Mouse (Mus musculus): ENCODE data around the gene Slc13a2. TPM values are rescaled to one million over a fixed set of nuclear protein-coding genes. Genes with fewer than 3 reads are reported as not detected.

Slc13a2 gene
- polyA plus RNA-seq, 1 experiment from 2014 or later, result 0.12 TPM

GRCm38 (mm10) chr11:78377549-78378159 lies 44.4 kb downstream of the Slc13a2 start:
- Histone ChIP-seq H3K4me2 (ENCODE audit: low read length) (no peak overlapping the region), H3K4me1 (replicated peaks; ENCODE audit: control insufficient read depth, insufficient read depth, low read length) (no peaks in the 10 kb centered on the region), H3K27me3 (replicated peaks; ENCODE audit: control insufficient read depth, insufficient read depth, low read length) (no peaks in the 10 kb centered on the region), H3K4me3 (ENCODE audit: low read depth, low read length) (no peak overlapping the region), H3K9ac (ENCODE audit: low read length) (no peak overlapping the region), H3K9me3 (ENCODE audit: control insufficient read depth, low read length) (no peaks in the 10 kb centered on the region), H3K36me3 (ENCODE audit: control insufficient read depth, insufficient read depth, low read length) (no peaks in the 10 kb centered on the region), H3K27ac (ENCODE audit: low read depth) (no peak overlapping the region)
- 25% methylated on average over 12 of the region's 12 CpGs for WGBS
- DNase-seq (ENCODE audit: low spot score) (no peak), ATAC-seq (replicated peaks; ENCODE audit: low FRiP score, low TSS enrichment, low read depth) (peak; percentile 85)

- Histone ChIP-seq H3K4me2 (ENCODE audit: low read length) (no peak overlapping the region), H3K4me1 (replicated peaks; ENCODE audit: control insufficient read depth, insufficient read depth, low read length) (no peaks in the 10 kb centered on the region), H3K9me3 (ENCODE audit: control insufficient read depth, low read length) (no peaks in the 10 kb centered on the region), H3K4me3 (ENCODE audit: low read depth, low read length) (no peak overlapping the region), H3K36me3 (ENCODE audit: control insufficient read depth, insufficient read depth, low read length) (no peaks in the 10 kb centered on the region), H3K27me3 (replicated peaks; ENCODE audit: control insufficient read depth, insufficient read depth, low read length) (no peaks in the 10 kb centered on the region), H3K9ac (ENCODE audit: low read length) (no peak overlapping the region), H3K27ac (ENCODE audit: low read depth) (no peak overlapping the region)
- 75% methylated on average over 8 of the region's 8 CpGs for WGBS
- DNase-seq (ENCODE audit: low spot score) (no peak), ATAC-seq (replicated peaks; ENCODE audit: low FRiP score, low TSS enrichment, low read depth) (no peak)
Observed at GRCm38 (mm10) chr11:78374147-78374546, 47.9 kb downstream of the Slc13a2 start.

DNA sequence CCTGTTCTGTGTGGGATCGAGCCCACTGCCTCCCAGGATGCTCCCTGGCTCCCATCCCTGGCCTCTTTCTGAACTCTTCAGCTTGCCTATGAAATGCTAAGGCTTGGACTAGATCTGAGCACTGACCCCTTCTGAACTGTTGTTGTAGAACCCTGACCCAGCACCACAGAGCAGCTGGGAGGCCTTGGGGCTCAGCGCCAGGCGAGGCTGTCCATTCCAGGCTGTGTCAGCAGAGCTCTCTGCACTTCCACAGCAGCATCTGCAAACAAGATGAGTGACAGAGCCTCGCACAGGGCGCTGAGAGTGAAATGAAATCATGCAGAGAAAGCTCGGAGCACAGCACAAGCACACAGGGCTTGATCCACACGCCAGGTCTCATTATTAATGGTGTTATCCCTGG lies 49.4 kb downstream of the Slc13a2 start:
- DNase-seq (ENCODE audit: low spot score) (no peak), ATAC-seq (replicated peaks; ENCODE audit: low FRiP score, low TSS enrichment, low read depth) (no peak)
- no peaks in the 10 kb centered on the region for H3K36me3 ChIP-seq (ENCODE audit: control insufficient read depth, insufficient read depth, low read length)
- H3K9ac ChIP-seq (ENCODE audit: low read length), result no peak overlapping the region
- no peaks in the 10 kb centered on the region for H3K4me1 ChIP-seq (replicated peaks; ENCODE audit: control insufficient read depth, insufficient read depth, low read length)
- no peak overlapping the region for H3K27ac ChIP-seq (ENCODE audit: low read depth)
- H3K27me3 ChIP-seq (replicated peaks; ENCODE audit: control insufficient read depth, insufficient read depth, low read length), result no peaks in the 10 kb centered on the region
- no peaks in the 10 kb centered on the region for H3K9me3 ChIP-seq (ENCODE audit: control insufficient read depth, low read length)
- WGBS, result 50% methylated on average over 7 of the region's 7 CpGs
- no peak overlapping the region for H3K4me3 ChIP-seq (ENCODE audit: low read depth, low read length)
- no peak overlapping the region for H3K4me2 ChIP-seq (ENCODE audit: low read length)

GRCm38 (mm10) chr11:78372166-78372565 lies 49.9 kb downstream of the Slc13a2 start:
- H3K4me1 ChIP-seq (replicated peaks; ENCODE audit: control insufficient read depth, insufficient read depth, low read length), result no peaks in the 10 kb centered on the region
- WGBS, result 54% methylated on average over 3 of the region's 3 CpGs

GRCm38 (mm10) chr11:78371711-78372110 lies 50.3 kb downstream of the Slc13a2 start:
- H3K9me3 ChIP-seq (ENCODE audit: control insufficient read depth, low read length), result no peaks in the 10 kb centered on the region
- DNase-seq (ENCODE audit: low spot score) (no peak), ATAC-seq (replicated peaks; ENCODE audit: low FRiP score, low TSS enrichment, low read depth) (no peak)
- WGBS, result 91% methylated on average over 11 of the region's 11 CpGs
- no peak overlapping the region for H3K27ac ChIP-seq (ENCODE audit: low read depth)
- no peaks in the 10 kb centered on the region for H3K36me3 ChIP-seq (ENCODE audit: control insufficient read depth, insufficient read depth, low read length)
- H3K4me3 ChIP-seq (ENCODE audit: low read depth, low read length), result no peak overlapping the region
- no peaks in the 10 kb centered on the region for H3K4me1 ChIP-seq (replicated peaks; ENCODE audit: control insufficient read depth, insufficient read depth, low read length)
- no peaks in the 10 kb centered on the region for H3K27me3 ChIP-seq (replicated peaks; ENCODE audit: control insufficient read depth, insufficient read depth, low read length)
- H3K4me2 ChIP-seq (ENCODE audit: low read length), result no peak overlapping the region
- no peak overlapping the region for H3K9ac ChIP-seq (ENCODE audit: low read length)

More at GRCm38 (mm10) chr11:78372166-78372565, 49.9 kb downstream of the Slc13a2 start:
- no peak overlapping the region for H3K4me2 ChIP-seq (ENCODE audit: low read length)
- H3K27me3 ChIP-seq (replicated peaks; ENCODE audit: control insufficient read depth, insufficient read depth, low read length), result no peaks in the 10 kb centered on the region
- ATAC-seq (replicated peaks; ENCODE audit: low FRiP score, low TSS enrichment, low read depth), result no peak
- H3K36me3 ChIP-seq (ENCODE audit: control insufficient read depth, insufficient read depth, low read length), result no peaks in the 10 kb centered on the region
- H3K27ac ChIP-seq (ENCODE audit: low read depth), result no peak overlapping the region
- H3K9ac ChIP-seq (ENCODE audit: low read length), result no peak overlapping the region
- no peak overlapping the region for H3K4me3 ChIP-seq (ENCODE audit: low read depth, low read length)
- DNase-seq (ENCODE audit: low spot score), result no peak
- no peaks in the 10 kb centered on the region for H3K9me3 ChIP-seq (ENCODE audit: control insufficient read depth, low read length)

DNA sequence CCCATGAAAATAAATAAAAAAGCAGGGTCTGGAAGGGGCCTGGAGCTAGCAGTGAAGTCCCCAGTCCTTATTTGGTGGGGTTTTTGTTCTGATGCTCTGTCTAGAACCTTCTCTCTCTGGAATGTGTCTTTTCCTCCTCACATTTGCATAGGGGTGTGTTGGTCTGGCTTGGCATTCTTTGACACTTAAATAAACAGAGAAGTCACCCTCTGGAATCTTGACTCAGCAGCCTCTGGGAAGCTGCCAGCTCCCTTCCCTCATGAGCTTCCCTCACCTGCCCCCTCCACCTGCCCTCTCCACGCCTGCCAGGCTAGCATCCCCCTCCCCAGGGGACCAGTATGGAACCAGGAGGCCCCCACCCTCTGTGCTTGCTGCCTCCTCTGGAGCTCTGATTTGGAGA lies 51.6 kb downstream of the Slc13a2 start:
- H3K27me3 ChIP-seq (replicated peaks; ENCODE audit: control insufficient read depth, insufficient read depth, low read length), result no peaks in the 10 kb centered on the region
- no peak overlapping the region for H3K9ac ChIP-seq (ENCODE audit: low read length)
- no peak overlapping the region for H3K27ac ChIP-seq (ENCODE audit: low read depth)
- H3K4me1 ChIP-seq (replicated peaks; ENCODE audit: control insufficient read depth, insufficient read depth, low read length), result no peaks in the 10 kb centered on the region
- no peaks in the 10 kb centered on the region for H3K36me3 ChIP-seq (ENCODE audit: control insufficient read depth, insufficient read depth, low read length)
- H3K4me3 ChIP-seq (ENCODE audit: low read depth, low read length), result no peak overlapping the region
- ATAC-seq (replicated peaks; ENCODE audit: low FRiP score, low TSS enrichment, low read depth) (no peak), DNase-seq (ENCODE audit: low spot score) (no peak)
- H3K4me2 ChIP-seq (ENCODE audit: low read length), result no peak overlapping the region
- 47% methylated on average over 1 of the region's 1 CpGs for WGBS
- H3K9me3 ChIP-seq (ENCODE audit: control insufficient read depth, low read length), result no peaks in the 10 kb centered on the region

- Histone ChIP-seq H3K9ac (ENCODE audit: low read length) (no peak overlapping the region), H3K27ac (ENCODE audit: low read depth) (no peak overlapping the region), H3K4me3 (ENCODE audit: low read depth, low read length) (no peak overlapping the region), H3K4me1 (replicated peaks; ENCODE audit: control insufficient read depth, insufficient read depth, low read length) (no peaks in the 10 kb centered on the region), H3K27me3 (replicated peaks; ENCODE audit: control insufficient read depth, insufficient read depth, low read length) (no peaks in the 10 kb centered on the region), H3K9me3 (ENCODE audit: control insufficient read depth, low read length) (no peaks in the 10 kb centered on the region), H3K4me2 (ENCODE audit: low read length) (no peak overlapping the region), H3K36me3 (ENCODE audit: control insufficient read depth, insufficient read depth, low read length) (no peaks in the 10 kb centered on the region)
- WGBS, result 80% methylated on average over 14 of the region's 15 CpGs
- DNase-seq (ENCODE audit: low spot score) (no peak), ATAC-seq (replicated peaks; ENCODE audit: low FRiP score, low TSS enrichment, low read depth) (no peak)
Observed at GRCm38 (mm10) chr11:78367456-78368225, 54.4 kb downstream of the Slc13a2 start.

- Histone ChIP-seq H3K27ac (ENCODE audit: low read depth) (no peak overlapping the region), H3K4me2 (ENCODE audit: low read length) (no peak overlapping the region), H3K4me3 (ENCODE audit: low read depth, low read length) (no peak overlapping the region), H3K9ac (ENCODE audit: low read length) (no peak overlapping the region), H3K9me3 (ENCODE audit: control insufficient read depth, low read length) (no peaks in the 10 kb centered on the region), H3K27me3 (replicated peaks; ENCODE audit: control insufficient read depth, insufficient read depth, low read length) (no peaks in the 10 kb centered on the region), H3K36me3 (ENCODE audit: control insufficient read depth, insufficient read depth, low read length) (no peaks in the 10 kb centered on the region), H3K4me1 (replicated peaks; ENCODE audit: control insufficient read depth, insufficient read depth, low read length) (no peaks in the 10 kb centered on the region)
- ATAC-seq (replicated peaks; ENCODE audit: low FRiP score, low TSS enrichment, low read depth), result no peak
- WGBS, result 17% methylated on average over 8 of the region's 8 CpGs
- DNase-seq (ENCODE audit: low spot score), result no peak
Observed at GRCm38 (mm10) chr11:78364103-78364502, 57.9 kb downstream of the Slc13a2 start.

Data from intestine, embryonic 14.5 days (tissue).